Mouse (Mus musculus) kidney, postnatal 14 days (tissue): ENCODE results near the gene Tlcd2.

ENCODE experiments used
- DNase-seq: peaks from one replicate; pipeline ENCODE4 v3.0.0; 2022; ENCODE audit warnings: mixed read lengths

Tlcd2 gene

GRCm38 (mm10) chr11:75460844-75461742 is at the start of gene Tlcd2:
TSS of gene Tlcd2 (plus strand) at chr11:75461715.
- peak; percentile 100 for DNase-seq

GRCm38 (mm10) chr11:75415096-75415495 is 46.4 kb upstream of the Tlcd2 start:
- no peak for DNase-seq

DNA sequence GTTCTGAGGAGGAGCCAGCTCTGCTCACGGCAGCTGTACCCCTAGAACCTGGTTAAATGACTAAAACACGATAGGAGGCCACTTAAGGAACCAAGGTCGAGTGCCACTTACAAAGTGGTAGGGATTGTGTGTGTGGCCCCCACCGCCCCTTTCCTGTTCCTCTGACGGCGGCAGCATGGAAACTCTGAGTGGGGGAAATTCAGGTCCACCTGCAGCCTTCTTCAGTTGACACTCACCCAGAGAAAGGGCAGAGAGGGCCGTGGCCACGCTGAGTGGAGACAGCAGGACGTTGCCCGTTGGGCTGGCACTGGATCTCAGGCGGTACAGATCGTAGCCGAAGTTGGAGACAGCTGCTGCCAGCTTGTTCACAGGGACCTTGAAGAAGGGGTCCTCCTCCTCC is 45.5 kb upstream of the Tlcd2 start:
- no peak for DNase-seq

- DNase-seq = no peak
Measured at GRCm38 (mm10) chr11:75420037-75420436, 41.5 kb upstream of the Tlcd2 start.

GRCm38 (mm10) chr11:75420810-75421374 is 40.6 kb upstream of the Tlcd2 start:
- DNase-seq = no peak

DNA sequence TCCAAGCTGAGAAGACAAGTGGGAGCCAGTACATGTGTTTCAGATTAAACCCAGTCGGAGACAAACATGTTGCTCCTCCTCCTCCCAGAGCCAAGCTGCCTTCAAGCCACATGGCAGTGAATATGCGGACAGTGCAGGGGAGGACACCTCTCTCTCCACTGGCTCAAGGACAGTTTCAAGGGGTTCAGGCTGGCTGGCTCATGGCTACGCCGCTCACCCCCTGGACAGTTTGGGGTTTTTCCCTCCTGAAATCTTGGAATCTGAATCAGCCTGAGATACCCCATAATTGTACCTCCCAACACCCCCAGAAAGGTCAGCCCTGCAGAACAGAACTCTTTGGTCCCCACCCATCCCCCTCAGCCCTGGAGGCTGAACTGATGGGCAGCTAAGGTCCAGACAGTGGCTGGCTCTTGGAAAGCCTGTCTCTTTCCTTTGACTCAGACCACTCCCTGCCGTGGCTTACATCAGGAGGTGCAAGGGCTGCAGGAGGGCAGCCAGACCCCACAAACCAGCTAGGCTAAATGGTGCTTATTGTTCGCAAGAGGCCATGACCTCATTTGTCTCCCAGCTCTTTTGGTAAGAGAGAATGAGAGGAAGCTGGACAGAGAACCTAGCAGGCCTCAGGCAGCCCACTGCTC is 40.0 kb upstream of the Tlcd2 start:
- no peak for DNase-seq

- no peak for DNase-seq
Measured at GRCm38 (mm10) chr11:75422013-75422792, 39.3 kb upstream of the Tlcd2 start, which contains the start of gene Serpinf1. TSS of gene Serpinf1 (minus strand) at chr11:75422701.

DNA sequence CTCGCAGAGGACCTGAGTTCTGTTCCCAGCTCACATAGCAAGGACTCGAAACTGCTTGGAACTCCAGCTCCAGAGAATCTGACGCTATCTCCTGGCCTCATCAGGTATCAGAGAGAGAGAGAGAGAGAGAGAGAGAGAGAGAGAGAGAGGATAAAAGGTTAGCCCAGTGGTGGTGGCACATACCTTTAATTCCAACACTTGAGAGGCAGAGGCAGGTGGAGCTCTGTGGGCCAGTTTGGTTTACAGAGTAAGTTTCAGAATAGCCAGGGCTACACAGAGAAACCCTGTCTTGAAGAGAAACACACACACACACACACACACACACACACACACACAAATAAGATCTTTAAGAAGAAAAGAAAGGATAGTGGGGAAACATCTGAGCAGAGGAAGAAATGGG is 38.4 kb upstream of the Tlcd2 start:
- no peak for DNase-seq

DNA sequence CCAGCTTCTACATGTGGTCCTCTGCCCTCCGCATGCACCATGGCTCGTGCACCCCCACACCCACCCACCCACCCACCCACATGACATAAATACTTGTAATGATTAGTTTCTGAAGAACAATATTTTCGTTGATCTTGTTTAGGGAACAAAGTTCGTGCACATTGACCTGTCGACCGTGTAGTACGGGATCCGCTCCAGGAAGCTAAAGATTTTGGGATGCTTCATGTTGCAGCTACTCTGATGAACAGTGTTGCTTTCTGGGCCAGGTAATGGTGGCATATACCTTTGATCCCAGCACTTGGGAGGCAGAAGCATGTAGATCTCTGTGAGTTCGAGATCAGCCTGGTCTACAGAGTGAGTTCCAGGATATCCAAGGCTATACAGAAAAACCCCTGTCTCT is 37.5 kb upstream of the Tlcd2 start:
- DNase-seq = no peak

- DNase-seq = no peak
Measured at GRCm38 (mm10) chr11:75424459-75424858, 37.1 kb upstream of the Tlcd2 start.

DNA sequence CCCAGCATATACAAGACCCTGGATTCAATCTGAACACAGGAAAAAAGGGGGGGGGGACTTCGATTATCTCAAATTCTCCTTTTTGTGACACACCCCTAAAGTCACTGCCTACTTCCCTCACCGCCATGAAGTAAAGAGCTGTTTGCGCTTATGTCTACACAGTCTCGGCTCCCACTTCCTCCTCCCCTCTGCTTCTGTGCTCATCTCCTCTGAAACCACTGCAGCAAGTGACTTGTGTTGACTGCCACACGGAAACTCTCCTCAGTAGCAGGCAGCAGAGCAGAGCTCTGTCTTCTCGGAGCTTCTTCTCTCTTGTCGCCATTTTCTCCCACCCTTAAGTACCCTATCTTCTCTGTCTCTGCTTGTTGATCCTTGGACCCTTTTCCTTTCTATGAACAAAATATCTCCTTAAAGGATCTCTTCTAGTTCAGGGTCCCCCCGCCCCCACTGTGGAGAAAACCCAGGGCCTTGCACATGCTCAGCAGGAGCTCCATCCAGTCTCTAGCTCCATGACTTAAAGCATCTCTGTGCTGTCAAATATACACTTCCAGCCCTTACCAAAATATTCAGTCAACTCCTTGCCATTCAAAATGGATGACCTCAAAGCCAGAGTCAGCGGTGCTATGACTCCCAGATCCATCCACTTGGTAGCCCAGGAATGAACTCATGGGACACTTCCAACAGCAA is 32.4 kb upstream of the Tlcd2 start:
- no peak for DNase-seq

DNA sequence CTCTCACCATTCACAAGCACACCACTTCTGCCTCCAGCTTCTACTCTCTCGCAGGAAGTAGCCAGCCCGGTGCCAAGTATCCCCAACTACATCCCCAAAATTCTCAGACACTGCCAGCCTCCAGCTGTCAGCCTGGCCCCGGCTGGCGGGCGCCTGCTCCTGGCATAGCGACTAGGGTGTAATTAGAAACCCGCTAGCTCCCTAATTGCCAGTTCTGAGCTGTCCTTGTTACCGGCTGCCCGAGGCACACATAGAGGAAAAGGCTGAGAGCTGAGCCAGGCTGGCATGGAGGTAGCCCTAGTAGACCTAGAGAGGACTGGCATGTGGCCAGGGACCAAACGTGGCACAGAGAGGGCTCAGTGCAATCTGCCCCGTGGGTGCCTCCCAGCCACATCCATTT is 30.2 kb upstream of the Tlcd2 start:
- peak; percentile 33 for DNase-seq

- no peak for DNase-seq
Measured at GRCm38 (mm10) chr11:75434138-75434537, 27.4 kb upstream of the Tlcd2 start.

DNA sequence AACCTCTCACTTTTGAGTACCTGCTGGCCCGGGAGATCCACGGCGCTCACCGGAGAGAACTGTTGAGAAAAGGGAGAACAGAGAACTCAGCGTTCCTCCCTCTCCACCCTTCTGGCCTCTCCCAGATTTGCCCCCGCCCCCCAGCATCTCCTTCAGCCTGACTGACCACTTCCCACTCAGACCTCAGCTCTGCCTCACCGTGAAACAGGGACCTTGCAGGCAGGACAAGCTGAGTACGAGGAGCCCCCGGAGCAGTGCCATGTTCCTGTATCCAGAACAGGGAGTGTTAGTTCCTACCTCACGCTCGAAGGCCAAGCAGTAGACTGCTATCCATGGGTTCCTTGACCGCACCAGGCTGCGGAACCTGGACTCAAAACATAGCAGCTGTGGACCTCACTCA is 23.3 kb upstream of the Tlcd2 start:
- DNase-seq = no peak

DNA sequence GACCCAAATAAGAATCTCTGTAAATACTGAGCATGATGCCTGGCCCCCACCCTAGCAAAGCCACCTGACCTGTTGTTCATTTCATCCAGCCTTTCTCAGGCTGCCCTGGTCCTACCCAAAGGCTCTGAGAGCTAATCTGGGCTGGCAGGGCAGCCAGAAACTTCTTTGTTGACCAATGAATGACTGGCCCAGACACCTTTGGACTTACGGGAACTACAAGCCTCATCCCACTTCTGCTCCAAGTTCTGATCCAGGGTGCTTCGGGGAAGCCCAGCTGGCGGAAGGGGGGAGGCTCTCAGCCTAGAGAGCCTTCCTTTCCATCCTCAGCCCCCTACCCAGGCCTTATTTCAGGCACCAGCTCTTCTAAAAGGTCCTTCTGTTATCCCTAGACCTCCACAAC is 22.7 kb upstream of the Tlcd2 start:
- no peak for DNase-seq

GRCm38 (mm10) chr11:75439363-75439762 is 22.2 kb upstream of the Tlcd2 start, which contains the start of gene Serpinf2:
TSS of gene Serpinf2 (minus strand) at chr11:75439591.
- peak; percentile 73 for DNase-seq

- no peak for DNase-seq
Measured at GRCm38 (mm10) chr11:75439951-75440350, 21.6 kb upstream of the Tlcd2 start.

GRCm38 (mm10) chr11:75441034-75441433 is 20.5 kb upstream of the Tlcd2 start:
- no peak for DNase-seq

- DNase-seq = no peak
Measured at GRCm38 (mm10) chr11:75441601-75442000, 19.9 kb upstream of the Tlcd2 start.

GRCm38 (mm10) chr11:75443711-75444110 is 17.8 kb upstream of the Tlcd2 start:
- DNase-seq = peak; percentile 87

DNA sequence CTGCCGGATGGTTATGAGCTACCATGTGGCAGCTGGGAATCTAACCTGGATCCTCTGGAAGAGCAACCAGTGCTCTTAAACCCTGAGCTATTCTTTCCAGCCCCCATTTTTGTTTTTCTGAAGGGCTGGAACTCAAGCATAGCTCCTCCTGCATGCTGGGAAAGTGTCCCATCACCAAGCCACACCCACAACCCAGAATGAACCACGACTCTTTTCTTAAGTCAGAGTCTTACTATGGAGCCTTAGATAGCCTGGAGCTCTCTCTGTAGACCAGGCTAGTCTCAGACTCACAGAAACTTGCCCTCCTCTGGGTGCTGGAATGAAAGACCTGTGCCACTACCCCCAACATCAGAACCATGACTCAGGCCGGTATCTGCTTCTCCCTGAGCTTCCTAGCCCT is 12.9 kb upstream of the Tlcd2 start:
- no peak for DNase-seq

DNA sequence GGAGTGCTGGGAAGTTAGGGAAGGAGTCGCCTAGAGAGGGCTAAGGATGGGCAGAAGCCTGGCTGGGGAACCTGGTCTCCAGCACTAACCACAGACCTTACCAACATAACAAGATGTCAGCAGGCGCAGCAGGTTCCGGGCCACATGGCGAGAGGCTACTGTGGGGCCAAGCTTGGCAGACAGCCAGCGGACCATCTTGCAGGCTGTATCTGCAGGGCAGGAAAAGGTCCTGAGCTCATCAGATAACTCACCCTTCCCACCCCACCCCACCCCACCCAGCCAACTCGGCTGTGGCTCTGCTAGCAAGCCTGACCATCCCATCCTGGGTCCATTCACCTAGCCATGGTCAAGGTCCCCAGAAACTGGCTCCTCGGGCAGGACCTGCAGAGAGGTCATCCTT is 11.8 kb upstream of the Tlcd2 start:
- DNase-seq = no peak
